ENCODE assay signal across 27 mouse cellular contexts in genomic region chr9:57975200-57975821, GRCm38 (mm10). TPM values are rescaled to one million over a fixed set of nuclear protein-coding genes. Genes with fewer than 3 reads are reported as not detected.
DNase-seq lines count a peak whose midpoint lies in the region; ATAC-seq and TF ChIP-seq lines count a peak whose summit lies in the region.
"Had no signal": no experiment of that assay in that cellular context is flagged by ENCODE, and none has a peak within 500 bp of the region (broad histone marks: within the 10 kb centered on the region; RNA-seq: fewer than 3 reads in every experiment).

No protein-coding gene starts in this region.

- H3K9me3 ChIP-seq in forebrain, postnatal 0 days (ENCODE audit: low read length): no peaks in the 10 kb centered on the region
- H3K9me3 ChIP-seq: forebrain, embryonic 15.5 days; heart, embryonic 15.5 days; hindbrain, embryonic 13.5 days; limb, embryonic 13.5 days; liver, embryonic 12.5 days; neural tube, embryonic 15.5 days had no signal

- H3K27me3 ChIP-seq in small intestine, adult 2 months (ENCODE audit: control insufficient read depth, insufficient read depth, low read length): no peaks in the 10 kb centered on the region
- no peaks in the 10 kb centered on the region for H3K27me3 ChIP-seq in forebrain, postnatal 0 days (ENCODE audit: insufficient read depth, low read length)
- H3K27me3 ChIP-seq: forebrain, embryonic 15.5 days; heart, embryonic 15.5 days; hindbrain, embryonic 13.5 days; limb, embryonic 13.5 days; liver, embryonic 12.5 days; neural tube, embryonic 15.5 days had no signal

- ATAC-seq in forebrain, postnatal 0 days: no peak
- ATAC-seq: activated CD4-positive, CD25-positive, alpha-beta regulatory T cell, adult 4 months; forebrain, embryonic 15.5 days; liver, embryonic 12.5 days had no signal

- H3K4me3 ChIP-seq in small intestine, adult 2 months (ENCODE audit: low read depth, low read length): no peak overlapping the region
- no peak overlapping the region for H3K4me3 ChIP-seq in forebrain, postnatal 0 days (ENCODE audit: low read depth, low read length)
- H3K4me3 ChIP-seq: embryonic facial prominence, embryonic 10.5 days; forebrain, embryonic 15.5 days; heart, embryonic 15.5 days; hindbrain, embryonic 13.5 days; layer of hippocampus, adult 2 months; limb, embryonic 13.5 days; liver, embryonic 12.5 days; neural tube, embryonic 15.5 days had no signal

- no peak overlapping the region for H3K9ac ChIP-seq in forebrain, postnatal 0 days
- H3K9ac ChIP-seq: forebrain, embryonic 15.5 days; heart, embryonic 15.5 days; hindbrain, embryonic 13.5 days; limb, embryonic 13.5 days; liver, embryonic 12.5 days; neural tube, embryonic 15.5 days had no signal

- 39% methylated on average over 5 of the region's 5 CpGs for WGBS in small intestine, adult 2 months
- 92% methylated on average over 5 of the region's 5 CpGs for WGBS in forebrain, postnatal 0 days

- H3K27ac ChIP-seq in small intestine, adult 2 months (ENCODE audit: insufficient read depth, low read depth, low read length): peak overlapping the region; percentile 52
- H3K27ac ChIP-seq in forebrain, postnatal 0 days (ENCODE audit: low read depth, low read length): no peak overlapping the region
- H3K27ac ChIP-seq: embryonic facial prominence, embryonic 10.5 days; forebrain, embryonic 15.5 days; heart, embryonic 15.5 days; hindbrain, embryonic 13.5 days; layer of hippocampus, adult 2 months; limb, embryonic 13.5 days; liver, embryonic 12.5 days; neural tube, embryonic 15.5 days had no signal

- H3K4me2 ChIP-seq in forebrain, postnatal 0 days (ENCODE audit: low read depth): no peak overlapping the region
- H3K4me2 ChIP-seq: forebrain, embryonic 15.5 days; heart, embryonic 15.5 days; hindbrain, embryonic 13.5 days; limb, embryonic 13.5 days; liver, embryonic 12.5 days; midbrain, embryonic 11.5 days; neural tube, embryonic 15.5 days had no signal

- TF ChIP-seq CTCF in small intestine, adult 2 months (IDR thresholded peaks at IDR 0.05; ENCODE audit: extremely low read depth, insufficient read length, insufficient replicate concordance, low read depth, low read length): no peak
- TF ChIP-seq CTCF in forebrain, postnatal 0 days (IDR thresholded peaks at IDR 0.05; ENCODE audit: low read depth): no peak

- peak; percentile 44 to 46 for DNase-seq in right cerebral cortex, adult 2 months (ENCODE audit: low spot score in 2 of 2)
- DNase-seq in right cerebral cortex, postnatal 4 days: no peak
- DNase-seq in brain, adult 2 months (ENCODE audit: low read depth, low spot score): peak; percentile 72
- peak; percentile 60 for DNase-seq in thymus, postnatal 4 days
- no peak for DNase-seq in forebrain, postnatal 0 days
- no peak for DNase-seq in heart, adult 9 months (ENCODE audit: low spot score in 2 of 2)
- DNase-seq: adrenal gland, postnatal 10 days; B cell, adult 2 months; cerebellum, adult 8-10 months; gastrocnemius, postnatal 36 days; heart, postnatal 36 days; kidney, adult 9 months; kidney, postnatal 25 days; lung, adult 18-20 months; lung, postnatal 14 days had no signal

- 0 out of 2 replicates have a peak, but pooled peaks have one; percentile 4 for TF ChIP-seq POLR2A in small intestine, adult 2 months (IDR thresholded peaks at IDR 0.05; ENCODE audit: low read depth, low read length)

- H3K36me3 ChIP-seq in small intestine, adult 2 months (ENCODE audit: control insufficient read depth, insufficient read depth, low read length): no peaks in the 10 kb centered on the region
- H3K36me3 ChIP-seq in forebrain, postnatal 0 days (ENCODE audit: insufficient read depth): no peaks in the 10 kb centered on the region
- H3K36me3 ChIP-seq: embryonic facial prominence, embryonic 10.5 days; forebrain, embryonic 15.5 days; heart, embryonic 15.5 days; hindbrain, embryonic 13.5 days; limb, embryonic 13.5 days; liver, embryonic 12.5 days; neural tube, embryonic 15.5 days had no signal

- peaks cover 45% of the 10 kb centered on the region for H3K4me1 ChIP-seq in small intestine, adult 2 months (ENCODE audit: control insufficient read depth, insufficient read depth, insufficient read length, low read length)
- no peaks in the 10 kb centered on the region for H3K4me1 ChIP-seq in forebrain, postnatal 0 days (ENCODE audit: insufficient read depth)
- H3K4me1 ChIP-seq: forebrain, embryonic 15.5 days; liver, embryonic 12.5 days had no signal

RNA-seq across cellular contexts. Expression of gene Cyp11a1, which starts 30.9 kb away (rescaled TPM):
- 0.19 and 0.27 TPM in 2 replicates for polyA plus RNA-seq in small intestine, adult 2 months (2012; rRNA removed)
- 0.29 and 1.2 TPM in 2 replicates for total RNA-seq in forebrain, postnatal 0 days (2014; rRNA removed)
- 0.77 and 0.88 TPM in 2 replicates for polyA plus RNA-seq in forebrain, postnatal 0 days (2015; fragmentation: Nextera tagmentation; extraction: Ambion mirVana)
- total RNA-seq: common myeloid progenitor, adult 5-6 weeks; gastrocnemius, postnatal 36 days had no signal
- polyA plus RNA-seq: activated CD4-positive, CD25-positive, alpha-beta regulatory T cell, adult 4 months; embryonic facial prominence, embryonic 10.5 days; midbrain, embryonic 11.5 days had no signal

RNA-seq across cellular contexts. Expression of gene Sema7a, which starts 35.4 kb away (rescaled TPM):
- 12.9 and 52.6 TPM in 2 replicates for polyA plus RNA-seq in small intestine, adult 2 months (2012; rRNA removed)
- 27.2 and 43.0 TPM in 2 replicates for total RNA-seq in forebrain, postnatal 0 days (2014; rRNA removed)
- 2.4 and 3.2 TPM in 2 replicates for polyA plus RNA-seq in forebrain, postnatal 0 days (2015; fragmentation: Nextera tagmentation; extraction: Ambion mirVana)
- polyA plus RNA-seq: liver, embryonic 12.5 days had no signal

Comparison
In these comparisons a context has a peak if more than half of its experiments do, and no peak if none do; other contexts are left out.
1. DNase-seq: peak in right cerebral cortex, adult 2 months (2 of 2), brain, adult 2 months (single experiment) and thymus, postnatal 4 days (single experiment); none in right cerebral cortex, postnatal 4 days (single experiment), forebrain, postnatal 0 days (single experiment) and heart, adult 9 months (0 of 2).